Mouse (Mus musculus) limb, embryonic 11.5 days (tissue): ENCODE measurements around the gene Vmn2r85. TPM values are rescaled to one million over a fixed set of nuclear protein-coding genes. Genes with fewer than 3 reads are reported as not detected.
A peak's percentile ranks its signal among the peaks of the same experiment; 100 is the strongest.
"Not testable (repeated sequence)": the region's sequence is repeated elsewhere in the genome, so short reads cannot be mapped to it uniquely, and the experiment has no call there.

ENCODE experiments used
- ATAC-seq: fragments of 200-750 bp; cut with Nextera tagmentation; 2 replicates; pipeline ENCODE4 v1.8.0; 2017; ENCODE audit warnings: low read depth; ENCODE audit not compliant: insufficient number of reproducible peaks, low FRiP score, low TSS enrichment
- DNase-seq: peaks from one replicate; pipeline ENCODE4 v3.0.0-alpha.2; 2015; ENCODE audit warnings: low spot score
- H3K27ac ChIP-seq: fragments of 300-500 bp; sonication (generic); replicated peaks from 2 replicates; pipeline ENCODE4 v1.5.1; 2014; ENCODE audit warnings: low read depth, mild to moderate bottlenecking, low read length
- H3K27me3 ChIP-seq: fragments of 300-500 bp; sonication (generic); 2 replicates; pipeline ENCODE4 v1.6.1; 2014; ENCODE audit warnings: mild to moderate bottlenecking, low read length, mixed read lengths; ENCODE audit not compliant: control insufficient read depth, insufficient read depth
- H3K36me3 ChIP-seq: fragments of 300-500 bp; sonication (generic); 2 replicates; pipeline ENCODE4 v1.6.1; 2014; ENCODE audit warnings: mild to moderate bottlenecking, low read length, moderate library complexity, mixed read lengths; ENCODE audit not compliant: control insufficient read depth, insufficient read depth
- H3K4me1 ChIP-seq: fragments of 300-500 bp; sonication (generic); 2 replicates; pipeline ENCODE4 v1.6.1; 2014; ENCODE audit warnings: low read length, mixed read lengths; ENCODE audit not compliant: control insufficient read depth, insufficient read depth
- H3K4me2 ChIP-seq: fragments of 300-500 bp; sonication (generic); 2 replicates; pipeline ENCODE4 v1.6.1; 2014; ENCODE audit warnings: low read depth, mild to moderate bottlenecking, moderate library complexity; ENCODE audit not compliant: severe bottlenecking
- H3K4me3 ChIP-seq: fragments of 300-500 bp; sonication (generic); 2 replicates; pipeline ENCODE4 v1.5.1; 2014; ENCODE audit warnings: low read depth, low read length
- H3K9ac ChIP-seq: fragments of 300-500 bp; sonication (generic); 2 replicates; pipeline ENCODE4 v1.6.1; 2014; ENCODE audit warnings: mild to moderate bottlenecking, low read length
- H3K9me3 ChIP-seq: fragments of 300-500 bp; sonication (generic); 2 replicates; pipeline ENCODE4 v1.6.1; 2016; ENCODE audit warnings: low read length; ENCODE audit not compliant: control insufficient read depth
- WGBS: fragments of 180-500 bp; shearing (Covaris S2); extraction: QIAGEN DNeasy Blood & Tissue Kit; methylation state at CpG from one replicate; pipeline ENCODE4 v1.1.7; 2014; 5-methylcytosine and 5-hydroxymethylcytosine counted together
- polyA plus RNA-seq: library from polyadenylated mRNA; unstranded; fragments of >200 nt; fragmentation: Nextera tagmentation; extraction: Ambion mirVana; gene quantifications from 2 replicates; pipeline ENCODE4 v1.2.1, GENCODE M21; 2014

Vmn2r85 gene
- not detected in 2 replicates for polyA plus RNA-seq

- H3K9ac ChIP-seq, H3K9me3 ChIP-seq: not testable (repeated sequence)
These were observed at the start of gene Vmn2r85 for GRCm38 (mm10) chr10:130429603-130430002. Gene Vmn2r85 (minus strand): TSS chr10:130429703.

GRCm38 (mm10) chr10:130470311-130470760 lies 40.8 kb upstream of the Vmn2r85 start:
- peak; percentile 97 for ATAC-seq

More at GRCm38 (mm10) chr10:130429603-130430002, at the start of gene Vmn2r85:
- not testable (repeated sequence) for ATAC-seq, H3K4me1 ChIP-seq, H3K4me3 ChIP-seq, H3K4me2 ChIP-seq, H3K36me3 ChIP-seq, H3K27me3 ChIP-seq, H3K27ac ChIP-seq, DNase-seq

GRCm38 (mm10) chr10:130455950-130456349 lies 26.4 kb upstream of the Vmn2r85 start, which contains the start of gene Vmn2r86:
Gene Vmn2r86 (minus strand): TSS chr10:130456050.
- 85% methylated on average over 1 of the region's 1 CpGs for WGBS
- not testable (repeated sequence) for H3K4me2 ChIP-seq, H3K4me1 ChIP-seq, H3K9ac ChIP-seq, H3K9me3 ChIP-seq, H3K36me3 ChIP-seq, H3K4me3 ChIP-seq, H3K27me3 ChIP-seq, DNase-seq, H3K27ac ChIP-seq, ATAC-seq

More at GRCm38 (mm10) chr10:130470311-130470760, 40.8 kb upstream of the Vmn2r85 start:
- Histone ChIP-seq H3K27ac (no peak overlapping the region), H3K4me3 (peak overlapping the region; percentile 32), H3K9ac (peak overlapping the region; percentile 65), H3K27me3 (no peaks in the 10 kb centered on the region), H3K4me1 (no peaks in the 10 kb centered on the region), H3K36me3 (no peaks in the 10 kb centered on the region), H3K4me2 (peak overlapping the region; percentile 66), H3K9me3 (no peaks in the 10 kb centered on the region)
- DNase-seq = peak; percentile 82
- WGBS = 3% methylated on average over 36 of the region's 36 CpGs

GRCm38 (mm10) chr10:130444776-130445175 lies 15.3 kb upstream of the Vmn2r85 start:
- Histone ChIP-seq H3K4me2 (no peak overlapping the region), H3K27ac (no peak overlapping the region), H3K36me3 (no peaks in the 10 kb centered on the region), H3K4me1 (no peaks in the 10 kb centered on the region), H3K9ac (no peak overlapping the region), H3K4me3 (no peak overlapping the region), H3K27me3 (no peaks in the 10 kb centered on the region), H3K9me3 (no peaks in the 10 kb centered on the region)
- WGBS = 89% methylated on average over 21 of the region's 21 CpGs
- DNase-seq (no peak), ATAC-seq (0 out of 2 replicates have a peak, but pooled peaks have one; percentile 28)

GRCm38 (mm10) chr10:130434185-130434898 lies 4.8 kb upstream of the Vmn2r85 start:
- H3K9ac ChIP-seq, H3K4me3 ChIP-seq, H3K4me1 ChIP-seq, H3K27ac ChIP-seq, ATAC-seq, H3K4me2 ChIP-seq, DNase-seq, H3K27me3 ChIP-seq, H3K9me3 ChIP-seq, H3K36me3 ChIP-seq: not testable (repeated sequence)
- 88% methylated on average over 11 of the region's 11 CpGs for WGBS

GRCm38 (mm10) chr10:130422368-130422767 lies 7.1 kb downstream of the Vmn2r85 start:
- not testable (repeated sequence) for H3K9ac ChIP-seq

GRCm38 (mm10) chr10:130420401-130420800 lies 9.1 kb downstream of the Vmn2r85 start:
- no peak for DNase-seq
- no peak overlapping the region for H3K27ac ChIP-seq
- H3K9me3 ChIP-seq = no peaks in the 10 kb centered on the region

More at GRCm38 (mm10) chr10:130422368-130422767, 7.1 kb downstream of the Vmn2r85 start:
- ATAC-seq, H3K4me1 ChIP-seq, H3K27ac ChIP-seq, H3K9me3 ChIP-seq, H3K4me2 ChIP-seq, DNase-seq, H3K36me3 ChIP-seq, H3K27me3 ChIP-seq, H3K4me3 ChIP-seq: not testable (repeated sequence)
- WGBS = 78% methylated on average over 2 of the region's 2 CpGs

GRCm38 (mm10) chr10:130419954-130420353 lies 9.5 kb downstream of the Vmn2r85 start:
- not testable (repeated sequence) for H3K4me3 ChIP-seq, DNase-seq, H3K4me1 ChIP-seq, H3K4me2 ChIP-seq, H3K27ac ChIP-seq, H3K9ac ChIP-seq, ATAC-seq, H3K27me3 ChIP-seq, H3K36me3 ChIP-seq, H3K9me3 ChIP-seq
- 74% methylated on average over 2 of the region's 2 CpGs for WGBS

More at GRCm38 (mm10) chr10:130420401-130420800, 9.1 kb downstream of the Vmn2r85 start:
- no peaks in the 10 kb centered on the region for H3K4me1 ChIP-seq
- 90% methylated on average over 3 of the region's 3 CpGs for WGBS
- no peak overlapping the region for H3K9ac ChIP-seq
- H3K4me2 ChIP-seq = no peak overlapping the region
- H3K36me3 ChIP-seq = no peaks in the 10 kb centered on the region
- H3K27me3 ChIP-seq = no peaks in the 10 kb centered on the region
- ATAC-seq = no peak
- no peak overlapping the region for H3K4me3 ChIP-seq
